Mouse (Mus musculus) 3T3-L1 (cell line): Measurements from ENCODE around the gene Odc1.

Source experiments
- DNase-seq: peaks from one replicate; pipeline ENCODE4 v3.0.0-alpha.2; 2015; ENCODE audit warnings: low read depth, low spot score

The Odc1 gene

GRCm38 (mm10) chr12:17551208-17551995 lies 6.8 kb downstream of the Odc1 start:
- peak; percentile 25 for DNase-seq

- no peak for DNase-seq
These were observed 7.8 kb downstream of the Odc1 start for GRCm38 (mm10) chr12:17552420-17552819.

- peak; percentile 44 for DNase-seq
These were observed 8.4 kb downstream of the Odc1 start for GRCm38 (mm10) chr12:17552949-17553348.

GRCm38 (mm10) chr12:17553627-17554026 lies 9.0 kb downstream of the Odc1 start:
- no peak for DNase-seq

- peak; percentile 86 for DNase-seq
These were observed 9.8 kb downstream of the Odc1 start for GRCm38 (mm10) chr12:17554200-17554951.

DNA sequence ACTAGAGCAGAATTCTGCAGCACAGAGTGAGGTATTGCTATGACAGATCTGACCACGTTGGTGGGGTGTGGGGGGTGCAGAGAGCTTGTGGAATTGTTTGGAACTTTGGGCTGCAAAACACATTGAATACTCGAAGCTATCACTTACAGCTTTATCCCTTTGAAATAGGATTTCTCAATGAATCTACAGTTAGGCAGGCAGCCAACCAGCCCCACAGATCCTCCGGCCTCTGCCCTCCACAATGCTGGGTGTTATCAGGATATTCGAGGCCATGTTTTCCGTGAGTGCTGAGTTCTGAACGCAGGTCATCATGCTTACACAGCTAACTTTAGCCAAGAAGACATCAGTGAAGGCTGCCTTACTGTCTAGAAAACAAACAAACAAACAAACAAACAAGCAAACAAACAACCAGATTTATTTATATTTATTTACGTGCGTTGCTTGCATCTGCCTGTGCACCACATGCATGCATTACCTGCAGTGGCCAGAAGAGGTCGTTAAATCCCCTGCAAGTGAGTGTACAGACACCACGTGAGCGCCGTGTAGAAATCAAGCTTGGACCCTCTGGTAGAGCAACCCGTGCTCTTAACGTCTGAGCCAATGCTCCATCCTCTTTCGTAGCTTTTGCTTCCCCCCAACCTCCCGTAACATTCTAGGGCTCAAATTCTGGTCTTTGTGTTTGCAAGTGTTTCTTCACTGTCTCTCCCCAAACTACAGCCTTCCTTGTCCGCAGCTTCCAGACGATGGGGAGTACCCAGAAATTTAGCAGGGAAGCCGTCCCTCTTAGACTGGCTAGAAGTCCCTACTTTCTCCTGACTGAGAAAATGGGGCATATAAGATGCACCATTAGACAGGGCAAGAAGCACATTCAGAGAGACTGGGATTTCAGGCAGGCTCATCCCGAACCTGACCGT lies 12.1 kb downstream of the Odc1 start:
- DNase-seq = no peak

DNA sequence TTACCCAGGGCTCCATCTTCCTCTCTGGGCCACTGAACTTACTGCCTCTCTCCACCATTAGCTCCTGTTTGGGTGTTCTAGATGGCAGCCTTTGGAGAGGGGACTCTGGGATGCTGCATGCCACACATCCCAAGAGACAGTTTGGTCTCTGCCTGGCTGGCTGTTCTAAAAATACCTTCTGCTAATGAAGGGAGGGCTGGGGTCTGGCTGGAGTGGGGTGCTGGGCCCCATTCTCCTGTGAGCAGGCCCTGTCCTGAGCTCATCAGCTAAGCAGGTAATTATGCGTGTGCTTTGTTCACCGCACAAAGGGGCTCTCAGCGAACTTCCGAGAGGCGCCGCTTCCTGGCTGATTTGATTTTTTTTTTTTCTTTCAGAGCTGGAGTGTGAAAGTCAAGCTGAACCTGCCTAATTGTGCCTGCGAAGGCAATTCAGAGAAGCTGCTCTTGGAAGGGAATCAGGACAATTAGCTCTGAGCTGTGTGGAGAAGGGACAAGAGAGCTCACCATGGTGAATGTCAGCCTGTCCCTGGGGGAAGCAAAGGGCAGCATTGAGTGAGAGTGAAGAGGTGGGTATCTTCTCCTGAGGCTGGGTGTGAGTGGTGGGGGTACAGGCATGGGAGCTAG lies 12.9 kb downstream of the Odc1 start:
- DNase-seq = no peak

DNA sequence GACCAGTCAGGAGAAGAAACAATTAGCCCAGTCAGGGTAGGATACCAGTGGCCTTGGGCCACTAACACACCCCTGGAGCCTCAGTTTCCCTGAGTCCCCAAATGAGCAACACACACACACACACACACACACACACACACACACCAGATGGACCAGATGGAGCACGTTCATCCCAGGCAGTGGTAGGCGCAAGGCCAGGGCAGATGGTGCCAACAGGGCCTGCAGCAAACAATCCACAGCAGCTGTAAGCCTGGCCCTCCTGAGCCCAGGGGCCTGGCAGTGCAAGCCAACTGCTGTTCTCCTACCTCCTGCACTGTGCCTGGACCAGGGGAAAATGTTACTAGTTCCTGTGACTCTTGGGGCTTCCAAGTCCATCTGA lies 13.4 kb downstream of the Odc1 start:
- DNase-seq = no peak

DNA sequence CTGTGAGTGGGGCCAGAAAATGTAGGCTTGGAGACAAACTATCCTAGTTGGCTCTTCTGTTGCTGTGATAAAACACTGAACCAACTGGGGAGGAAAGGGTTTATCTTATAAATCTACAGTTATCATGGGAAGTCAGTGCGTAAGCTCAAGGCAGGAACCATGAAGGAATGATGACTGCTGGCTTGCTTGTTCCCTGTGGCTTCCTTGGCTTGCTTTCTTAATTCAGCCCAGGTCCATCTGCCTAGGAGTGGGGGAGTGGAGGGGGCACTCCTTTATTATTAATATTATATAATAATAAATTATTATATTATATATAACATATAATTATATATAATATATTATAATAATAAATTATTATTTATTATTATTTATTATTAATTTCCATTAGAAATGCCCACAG lies 17.8 kb downstream of the Odc1 start:
- DNase-seq = no peak

GRCm38 (mm10) chr12:17565393-17566045 lies 20.9 kb downstream of the Odc1 start:
- no peak for DNase-seq

DNA sequence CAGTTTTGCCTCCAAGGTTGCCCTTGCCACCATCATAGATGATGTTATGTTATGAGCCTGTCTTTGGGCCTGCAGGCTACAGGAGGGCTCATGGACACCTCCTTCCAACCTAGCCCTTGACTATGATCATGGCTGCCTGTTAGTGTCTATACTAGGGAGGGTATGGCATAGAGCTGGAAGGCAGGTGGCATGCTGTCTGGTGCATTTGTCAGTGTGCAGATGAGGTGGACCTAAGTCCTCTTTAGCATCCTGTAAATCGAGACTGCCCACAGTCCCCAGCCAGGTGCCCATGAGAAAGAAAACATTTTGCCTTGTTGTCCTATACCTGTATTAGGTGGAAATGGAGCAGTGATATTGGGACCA lies 21.4 kb downstream of the Odc1 start:
- no peak for DNase-seq

- DNase-seq = no peak
These were observed 24.0 kb downstream of the Odc1 start for GRCm38 (mm10) chr12:17568564-17568963.

DNA sequence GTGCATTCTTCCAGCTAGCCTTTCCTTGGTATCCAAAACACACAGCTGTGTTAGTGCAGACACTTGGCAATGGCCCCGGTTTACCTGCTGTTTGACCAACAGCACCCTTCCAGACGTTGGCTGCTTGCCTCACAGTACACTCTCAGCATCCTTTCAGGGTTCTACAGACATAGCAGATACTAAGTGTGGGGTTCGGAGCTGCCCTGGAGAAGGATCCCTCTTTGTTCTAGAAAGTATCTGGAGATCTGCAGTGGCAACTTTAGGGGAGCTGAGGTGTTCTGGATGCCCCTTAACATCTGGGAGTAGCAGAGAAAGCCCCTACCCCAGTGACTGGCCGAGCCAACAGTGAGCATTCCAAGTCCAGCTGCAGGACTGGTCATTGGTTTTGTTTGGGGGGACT lies 30.0 kb downstream of the Odc1 start:
- no peak for DNase-seq

DNA sequence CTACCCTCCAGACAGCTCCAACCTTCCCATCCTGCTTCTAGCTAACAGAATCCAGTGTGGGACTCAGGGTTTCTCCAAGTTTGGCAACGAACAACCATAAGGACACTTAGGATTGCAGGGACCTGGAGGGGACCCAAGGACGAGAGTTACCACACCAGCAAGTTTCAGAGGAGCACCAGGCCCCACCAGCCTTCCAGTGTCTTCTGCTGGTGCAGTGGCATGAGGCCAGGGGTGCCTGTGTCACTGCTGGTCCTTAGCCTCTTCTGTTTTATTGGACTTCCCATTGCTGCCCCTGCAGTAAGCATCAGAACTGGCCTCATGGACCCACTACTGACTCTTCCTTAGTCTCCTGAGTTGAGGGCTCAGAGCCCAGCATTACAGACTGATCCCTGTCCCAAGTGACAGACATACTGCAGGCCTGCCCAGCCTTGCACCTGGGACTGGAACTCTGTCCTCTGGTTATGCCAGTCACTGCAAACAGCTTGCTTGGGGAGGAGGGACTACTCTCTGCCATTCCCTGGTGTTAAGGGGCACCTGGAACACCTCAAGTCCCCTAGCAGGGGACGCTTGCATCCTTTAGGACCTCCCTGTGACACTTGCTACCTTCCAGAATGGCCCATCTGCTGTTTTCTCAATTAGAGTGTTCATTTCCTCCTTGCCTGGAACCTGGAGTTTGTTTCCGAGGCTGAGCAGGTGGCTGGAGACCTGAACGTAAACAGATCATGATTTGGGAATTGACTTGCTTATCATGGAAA lies 30.7 kb downstream of the Odc1 start:
- DNase-seq = no peak

GRCm38 (mm10) chr12:17576041-17576440 lies 31.4 kb downstream of the Odc1 start:
- DNase-seq = peak; percentile 65

DNA sequence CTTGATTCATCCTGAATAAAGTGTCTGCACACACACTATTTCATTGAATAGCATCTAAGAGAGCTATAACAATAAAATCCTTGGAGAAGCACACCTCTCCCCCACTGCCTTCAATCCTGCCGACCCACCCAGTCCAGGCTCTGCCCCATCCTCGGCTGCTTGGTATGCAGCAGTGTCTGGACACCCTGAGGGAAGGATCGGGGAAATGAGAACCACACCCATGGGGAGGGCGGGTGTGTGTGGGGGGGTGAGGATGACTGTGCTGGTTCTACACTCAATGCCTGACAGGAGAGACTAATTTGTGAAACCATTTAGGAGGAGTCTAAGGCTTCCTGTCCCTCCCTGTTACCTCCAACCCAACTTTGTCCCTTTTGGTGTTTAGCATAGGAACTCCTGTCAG lies 34.0 kb downstream of the Odc1 start:
- DNase-seq = no peak

DNA sequence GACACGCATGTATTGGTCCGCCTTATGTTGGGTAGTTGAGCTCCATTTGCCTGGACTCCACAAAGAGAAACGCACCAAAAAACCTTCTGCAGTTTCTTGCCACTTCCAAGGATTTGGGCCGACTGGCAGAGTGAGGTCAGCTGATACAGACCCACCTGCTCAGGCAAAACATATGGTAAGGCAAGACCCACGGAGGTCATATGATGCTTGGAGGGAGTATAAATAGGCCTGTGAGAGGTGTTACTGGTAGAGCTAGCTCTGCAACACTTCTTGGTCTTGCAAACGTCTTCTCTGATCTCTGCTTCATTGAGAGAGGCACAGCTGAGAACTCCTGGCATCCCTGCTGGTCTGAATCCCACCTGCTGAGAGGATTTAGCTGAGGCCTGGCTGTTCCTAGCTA lies 36.4 kb downstream of the Odc1 start:
- DNase-seq = no peak

DNA sequence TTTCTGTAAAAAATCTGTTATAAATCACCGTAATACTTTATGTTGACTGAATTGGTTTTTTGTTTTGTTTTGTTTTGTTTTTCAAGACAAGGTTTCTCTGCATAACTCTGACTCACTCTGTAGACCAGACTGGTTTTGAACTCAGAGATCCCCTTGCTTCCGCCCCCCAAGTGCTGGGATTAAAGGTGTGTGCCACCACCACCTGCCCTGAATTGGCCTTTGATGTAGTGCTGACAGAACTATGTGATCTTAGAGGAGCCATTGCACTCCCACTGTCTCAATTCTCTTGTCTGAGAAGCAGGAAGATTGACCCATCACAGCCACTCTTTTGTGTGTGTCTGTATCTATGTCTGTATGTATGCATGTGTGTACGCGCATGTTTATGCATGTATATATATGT lies 37.8 kb downstream of the Odc1 start:
- no peak for DNase-seq

DNA sequence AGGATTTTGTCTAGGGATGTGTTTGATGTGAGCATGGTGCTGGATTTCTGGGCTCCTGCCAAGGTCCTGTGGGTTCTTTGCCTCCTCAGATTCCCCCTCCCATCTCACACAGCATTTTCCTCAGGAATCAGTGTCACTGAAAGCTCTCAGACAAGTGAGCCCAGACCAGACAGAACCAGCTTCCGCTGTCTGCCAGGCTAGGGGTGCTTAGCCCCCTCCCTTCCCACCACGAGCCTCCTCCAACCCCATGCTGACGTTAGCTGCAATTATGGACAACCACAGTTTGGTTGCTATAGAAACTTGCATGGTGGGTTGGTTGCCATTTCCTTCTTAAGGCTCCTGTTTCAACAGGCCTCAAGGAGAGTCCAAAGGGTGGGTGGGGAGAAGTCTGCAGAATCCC lies 39.3 kb downstream of the Odc1 start:
- DNase-seq = peak; percentile 40

GRCm38 (mm10) chr12:17586011-17586410 lies 41.4 kb downstream of the Odc1 start:
- no peak for DNase-seq
